Mouse (Mus musculus) cerebellum, postnatal 14 days (tissue): ENCODE results near the gene Fuca1.

ENCODE experiments used
- DNase-seq, 2 experiments: peaks; one replicate each; pipeline ENCODE4 v3.0.0; 2021; ENCODE audit warnings: mixed read lengths in 2 of 2

Gene Fuca1

GRCm38 (mm10) chr4:135920304-135921241 lies at the start of gene Fuca1:
TSS of gene Fuca1 (plus strand) at chr4:135920735.
- peak; percentile 98 for DNase-seq

GRCm38 (mm10) chr4:135872015-135872414 lies 48.5 kb upstream of the Fuca1 start:
- DNase-seq = no peak

DNA sequence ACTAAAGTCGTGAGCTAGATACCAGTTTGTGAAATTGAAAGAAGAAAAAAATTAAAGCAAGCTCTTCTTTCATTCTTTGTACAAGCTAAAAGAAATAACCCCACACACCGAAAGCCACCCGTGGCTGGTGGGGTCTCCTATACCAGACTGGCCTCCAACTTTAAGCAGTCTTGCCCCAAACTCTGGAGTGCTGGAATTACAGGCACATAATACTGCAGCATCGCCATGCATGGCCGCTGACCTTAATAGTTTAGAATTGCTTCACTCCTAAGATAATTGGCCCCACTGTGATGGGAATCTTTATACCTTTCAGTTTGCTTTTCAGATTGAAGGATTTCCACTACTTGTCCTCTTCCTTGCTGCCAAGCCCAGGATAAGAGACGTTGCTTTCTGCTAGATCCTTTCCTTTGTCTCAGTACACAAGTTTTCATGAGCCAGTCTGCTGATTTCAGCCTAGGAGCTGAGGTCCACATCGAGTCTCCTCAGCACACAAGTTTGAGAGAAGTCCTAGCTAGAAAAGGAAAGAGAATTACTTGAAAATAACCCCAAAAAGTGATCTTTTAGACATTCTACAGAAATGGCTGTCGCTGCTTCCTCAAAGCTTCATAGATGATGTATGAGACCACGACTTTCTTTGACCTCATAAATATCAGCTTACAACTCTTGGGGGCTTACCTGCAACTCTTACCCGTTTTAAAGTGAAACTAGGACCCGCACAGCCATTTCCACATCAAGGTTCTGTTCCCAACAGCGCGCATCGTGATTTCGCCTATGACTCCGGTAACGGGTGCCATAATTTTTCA lies 47.7 kb upstream of the Fuca1 start:
- peak in 1 of 2 experiments; percentile 31 for DNase-seq

GRCm38 (mm10) chr4:135873526-135874202 lies 46.9 kb upstream of the Fuca1 start, which contains the start of gene Pnrc2:
TSS of gene Pnrc2 (minus strand) at chr4:135873850.
- DNase-seq = peak; percentile 90 to 91

- DNase-seq = no peak
Measured at GRCm38 (mm10) chr4:135874564-135875535, 45.7 kb upstream of the Fuca1 start.

DNA sequence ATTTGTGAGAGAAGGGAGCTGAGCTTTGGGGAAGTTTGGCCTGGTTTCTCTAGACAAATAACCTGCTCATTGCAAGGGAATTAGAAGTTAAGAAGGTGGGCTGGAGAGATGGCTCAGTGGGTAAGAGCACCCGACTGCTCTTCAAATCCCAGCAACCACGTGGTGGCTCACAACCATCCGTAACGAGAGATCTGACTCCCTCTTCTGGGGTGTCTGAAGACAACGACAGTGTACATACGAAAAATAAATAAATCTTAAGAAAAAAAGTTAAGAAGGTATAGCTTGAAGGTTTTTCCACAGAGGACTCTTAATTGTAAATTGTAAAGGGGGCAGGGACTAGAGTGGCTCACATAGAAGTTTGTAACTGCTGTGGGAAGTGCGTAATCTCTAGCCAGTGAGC lies 45.0 kb upstream of the Fuca1 start:
- no peak for DNase-seq

DNA sequence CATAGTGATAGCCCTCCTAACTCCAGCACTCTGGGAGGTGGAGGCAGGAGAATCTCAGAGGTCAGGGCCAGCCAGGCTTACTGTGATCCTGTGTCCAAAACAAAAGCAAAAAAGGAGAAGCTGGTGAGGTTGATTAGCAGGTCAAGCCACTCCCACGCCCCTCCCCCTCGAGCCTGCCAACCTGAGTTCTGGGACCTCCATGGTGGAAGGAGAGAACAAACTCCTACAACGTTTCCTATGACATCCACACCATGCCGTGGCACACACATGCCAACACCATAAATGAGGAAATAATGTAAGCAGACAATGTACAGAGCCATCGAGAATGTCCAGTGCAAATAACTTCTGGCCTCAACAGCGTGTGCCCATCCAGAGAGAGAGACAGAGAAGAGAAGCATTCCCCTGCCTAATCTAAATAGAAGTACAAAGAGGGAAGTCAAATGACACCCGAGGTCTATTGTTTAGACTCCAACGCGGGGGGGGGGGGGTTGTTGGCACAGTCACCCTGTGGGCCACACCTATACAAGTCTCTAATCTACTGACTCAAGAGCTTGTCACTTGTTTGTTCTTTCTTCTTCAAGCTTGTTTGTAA lies 44.4 kb upstream of the Fuca1 start:
- DNase-seq = peak in 1 of 2 experiments; percentile 41

- peak; percentile 41 to 42 for DNase-seq
Measured at GRCm38 (mm10) chr4:135876583-135877020, 43.9 kb upstream of the Fuca1 start.

- peak in 1 of 2 experiments; percentile 27 for DNase-seq
Measured at GRCm38 (mm10) chr4:135877742-135878141, 42.8 kb upstream of the Fuca1 start.

DNA sequence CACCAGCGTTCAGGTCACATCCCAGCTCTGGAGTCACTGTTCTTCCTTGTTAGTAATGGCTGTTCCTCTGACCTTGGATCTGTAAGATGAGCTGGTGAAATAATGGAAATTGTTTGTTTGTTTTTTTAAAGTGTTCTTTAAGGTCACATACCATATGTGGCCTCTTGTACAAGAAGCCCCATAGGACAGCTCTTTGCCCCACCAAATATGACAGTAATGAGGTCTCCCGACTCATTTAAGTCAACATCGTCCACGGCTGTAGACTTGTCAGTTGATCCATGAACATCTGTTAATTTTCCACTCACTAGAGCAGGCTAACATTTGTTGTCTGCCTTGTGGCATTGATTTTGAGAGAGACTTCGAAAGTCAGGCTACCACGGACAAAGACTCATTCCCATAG lies 41.5 kb upstream of the Fuca1 start:
- DNase-seq = no peak

GRCm38 (mm10) chr4:135880018-135880417 lies 40.5 kb upstream of the Fuca1 start:
- DNase-seq = no peak

- no peak for DNase-seq
Measured at GRCm38 (mm10) chr4:135880576-135880975, 40.0 kb upstream of the Fuca1 start.

DNA sequence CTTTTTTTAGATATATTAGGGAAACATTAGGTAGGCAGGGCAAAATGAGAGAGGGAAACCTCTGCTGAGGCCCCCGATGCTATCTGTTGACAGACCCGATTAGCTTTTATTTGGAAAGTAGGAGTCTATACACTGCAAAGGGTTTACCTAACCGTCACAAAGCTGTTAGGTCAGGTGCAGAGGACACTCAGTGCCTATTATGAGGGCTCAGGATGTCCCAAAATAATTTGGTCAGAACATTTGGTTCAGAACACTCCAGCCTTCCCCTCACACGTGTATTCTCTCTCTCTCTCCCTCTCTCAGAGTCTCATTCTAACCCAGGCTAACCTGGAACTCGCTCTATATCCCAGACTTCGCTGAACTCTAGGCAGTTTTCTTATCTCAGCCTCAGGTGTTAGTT lies 38.5 kb upstream of the Fuca1 start:
- DNase-seq = no peak

- DNase-seq = no peak
Measured at GRCm38 (mm10) chr4:135883401-135883851, 37.1 kb upstream of the Fuca1 start.

DNA sequence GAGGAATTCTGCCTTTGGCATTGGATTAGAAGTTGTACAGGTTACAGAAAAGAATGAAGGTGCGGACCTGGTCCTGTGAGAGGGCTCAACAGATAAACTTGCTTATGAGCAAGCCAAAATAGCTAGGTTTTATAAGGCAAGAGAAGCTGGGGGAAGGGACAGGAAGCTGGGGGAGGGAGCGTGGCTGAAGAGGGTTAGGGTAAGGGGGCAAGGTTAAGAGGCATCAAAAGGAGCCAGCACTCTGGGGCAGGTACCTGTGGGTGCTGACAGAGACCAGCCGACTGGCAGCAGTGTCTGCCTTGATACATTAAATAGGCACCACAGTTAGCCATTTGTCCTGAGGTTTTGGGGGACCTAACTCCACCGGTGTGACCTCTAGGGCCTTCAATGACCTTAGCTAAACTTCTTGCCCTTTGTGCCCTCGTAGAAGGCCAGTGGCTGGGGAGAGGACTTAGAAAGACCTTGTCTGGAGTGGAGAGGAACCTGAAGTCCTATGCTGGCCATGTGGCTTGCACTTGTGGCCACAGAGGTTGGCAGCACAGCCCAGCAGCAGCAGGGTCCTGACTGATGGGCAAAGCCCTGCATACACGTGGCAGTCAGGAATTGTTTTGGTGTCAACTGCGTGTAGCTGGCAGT lies 36.5 kb upstream of the Fuca1 start:
- DNase-seq = no peak

DNA sequence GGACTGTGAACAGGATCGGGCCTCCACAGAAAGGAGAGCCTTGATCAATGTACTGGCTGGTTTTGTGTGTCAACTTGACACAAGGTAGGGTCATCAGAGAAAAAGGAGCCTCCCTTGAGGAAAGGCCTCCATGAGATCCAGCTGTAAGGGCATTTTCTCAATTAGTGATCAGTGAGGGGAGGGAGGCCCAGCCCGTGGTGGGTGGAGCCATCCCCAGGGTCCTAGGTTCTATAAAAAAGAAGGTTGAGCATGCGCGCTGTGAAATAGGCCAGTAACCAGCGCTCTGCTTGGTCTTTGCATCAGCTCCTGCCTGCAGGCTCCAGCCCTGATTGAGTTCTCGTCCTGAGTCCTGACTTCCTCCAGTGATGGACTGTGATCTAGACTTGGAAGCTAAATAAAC lies 36.0 kb upstream of the Fuca1 start:
- DNase-seq = no peak

DNA sequence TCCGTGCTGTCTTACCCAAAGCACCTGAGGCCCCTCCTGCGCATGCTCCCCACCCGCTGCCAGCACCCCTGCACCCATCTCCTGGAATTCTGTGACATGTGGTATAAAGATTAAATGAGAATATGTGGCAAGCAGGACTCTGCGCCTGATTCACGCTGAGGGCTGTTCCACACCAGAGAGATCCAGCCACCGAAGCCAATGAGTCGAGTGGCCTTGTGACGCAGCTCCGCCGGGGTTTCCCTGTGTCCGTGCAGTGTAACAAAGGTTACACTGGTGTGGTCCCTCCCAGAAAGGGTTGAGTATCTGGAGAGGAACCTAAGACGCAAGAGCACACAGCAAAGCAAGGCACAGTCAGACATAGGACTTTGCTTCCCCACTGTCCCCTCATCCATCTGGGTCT lies 34.9 kb upstream of the Fuca1 start:
- DNase-seq = no peak

GRCm38 (mm10) chr4:135886184-135886583 lies 34.4 kb upstream of the Fuca1 start:
- no peak for DNase-seq

GRCm38 (mm10) chr4:135888448-135889057 lies 32.0 kb upstream of the Fuca1 start:
- DNase-seq = no peak
